Mouse (Mus musculus): ENCODE data around the gene Mpg. TPM values are rescaled to one million over a fixed set of nuclear protein-coding genes. Genes with fewer than 3 reads are reported as not detected.

Gene Mpg
- polyA plus RNA-seq, 1 experiment from 2014 or later, result 26.3 TPM

DNA sequence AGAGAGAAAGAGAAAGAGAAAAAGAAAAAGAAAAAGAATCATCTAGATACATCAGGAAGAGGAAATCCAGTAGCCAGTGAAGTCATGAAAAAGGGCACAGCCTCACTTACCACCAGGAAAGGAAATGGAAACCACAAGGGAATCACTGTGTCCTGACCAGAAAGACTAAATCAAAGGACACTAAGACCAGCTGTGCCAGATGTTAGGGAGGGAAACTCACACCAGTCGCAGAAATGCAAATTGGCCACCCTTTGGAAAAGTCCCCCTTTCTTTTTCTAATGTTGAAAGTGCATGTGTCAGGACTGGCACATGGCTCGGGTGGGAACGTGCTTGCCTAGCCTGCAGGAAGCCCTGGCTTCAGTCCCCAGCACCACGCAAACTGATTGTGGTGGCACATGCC lies 44.9 kb downstream of the Mpg start:
- peaks cover 39% of the 10 kb centered on the region for H3K27me3 ChIP-seq
- in situ Hi-C loops (cut with MboI; ENCODE audit: low pct_unique_long_range_greater_than_20kb), result no loop called here
- no peak for TF ChIP-seq CTCF (IDR thresholded peaks at IDR 0.05)
- DNase-seq (ENCODE audit: low read depth, low spot score), result no peak
- ATAC-seq, result no peak
- ChIA-PET CTCF (interaction anchor here (2.3 kb wide), 1 partner anchor 9 kb away, joined by 6 read pairs; no protein-coding TSS in a partner anchor), POLR2A (no interaction called here)

DNA sequence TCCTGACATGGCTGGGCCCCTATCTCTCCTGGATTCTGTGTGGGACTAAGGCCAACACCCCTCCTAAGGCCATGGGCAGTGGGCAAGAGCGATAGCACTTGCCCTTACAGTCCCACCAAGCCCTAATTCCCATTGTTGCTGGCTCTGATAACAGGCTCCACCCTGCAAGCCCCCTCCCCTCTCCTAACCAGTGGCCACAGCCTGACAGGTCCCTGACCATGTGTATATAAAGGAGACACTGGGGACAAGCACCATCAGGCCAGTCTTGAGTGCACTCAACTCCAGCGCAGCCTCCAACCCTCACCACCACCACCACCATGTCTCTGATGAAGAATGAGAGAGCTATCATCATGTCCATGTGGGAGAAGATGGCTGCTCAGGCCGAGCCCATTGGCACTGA lies 50.0 kb downstream of the Mpg start, which contains the start of gene Hba-x:
Gene Hba-x, plus strand, starts transcription at position 54 of the 400 bp plus-strand sequence.
- CTCF ChIA-PET, result no interaction called here
- POLR2A ChIA-PET, result interaction anchor here (0.8 kb wide), 1 partner anchor 55 kb away, joined by 4 read pairs; no protein-coding TSS in a partner anchor
- in situ Hi-C loops (cut with MboI; ENCODE audit: low pct_unique_long_range_greater_than_20kb), result no loop called here
- ATAC-seq, result no peak
- DNase-seq (ENCODE audit: low read depth, low spot score), result no peak
- no peak for TF ChIP-seq CTCF (IDR thresholded peaks at IDR 0.05)
- H3K27me3 ChIP-seq, result peaks cover 73% of the 10 kb centered on the region

DNA sequence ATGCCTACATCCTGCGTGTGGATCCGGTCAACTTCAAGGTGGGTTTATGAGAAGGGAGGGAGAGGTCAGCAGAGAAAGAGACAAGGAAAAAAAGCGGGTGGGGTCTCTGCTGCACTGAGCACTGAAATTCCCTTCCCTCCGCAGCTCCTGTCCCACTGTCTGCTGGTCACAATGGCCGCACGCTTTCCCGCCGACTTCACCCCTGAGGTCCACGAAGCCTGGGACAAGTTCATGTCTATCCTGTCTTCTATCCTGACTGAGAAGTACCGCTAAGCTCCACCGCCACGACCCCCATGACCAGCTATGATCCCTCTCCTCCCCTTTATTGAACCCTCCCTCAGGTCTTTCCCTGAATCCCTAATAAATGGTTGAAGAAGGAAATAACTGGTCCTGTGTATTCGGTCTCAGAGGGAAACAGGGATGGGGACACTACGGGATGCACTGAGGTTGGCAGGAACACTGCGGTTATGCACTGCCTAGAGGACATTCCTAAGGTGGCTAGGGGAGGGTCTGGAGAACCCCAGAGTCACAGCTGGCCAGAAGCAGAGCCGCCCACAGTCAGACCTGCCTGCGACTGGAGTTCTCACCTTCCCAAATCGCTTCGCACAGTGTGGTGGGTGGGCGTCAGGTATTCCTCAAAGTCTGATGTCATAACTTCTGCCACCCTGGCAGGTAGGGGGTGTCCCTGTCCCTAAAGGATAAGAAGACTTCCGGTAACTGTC lies 51.6 kb downstream of the Mpg start:
- POLR2A ChIA-PET, result interaction anchor here (0.6 kb wide), 1 partner anchor 1469 kb away, joined by 4 read pairs; no protein-coding TSS in a partner anchor
- CTCF ChIA-PET, result interaction anchor here (1.9 kb wide), 1 partner anchor 95 kb away, joined by 8 read pairs; no protein-coding TSS in a partner anchor
- in situ Hi-C loops (cut with MboI; ENCODE audit: low pct_unique_long_range_greater_than_20kb), result no loop called here
- peaks cover 63% of the 10 kb centered on the region for H3K27me3 ChIP-seq
- no peak for TF ChIP-seq CTCF (IDR thresholded peaks at IDR 0.05)
- ATAC-seq (no peak), DNase-seq (ENCODE audit: low read depth, low spot score) (no peak)

DNA sequence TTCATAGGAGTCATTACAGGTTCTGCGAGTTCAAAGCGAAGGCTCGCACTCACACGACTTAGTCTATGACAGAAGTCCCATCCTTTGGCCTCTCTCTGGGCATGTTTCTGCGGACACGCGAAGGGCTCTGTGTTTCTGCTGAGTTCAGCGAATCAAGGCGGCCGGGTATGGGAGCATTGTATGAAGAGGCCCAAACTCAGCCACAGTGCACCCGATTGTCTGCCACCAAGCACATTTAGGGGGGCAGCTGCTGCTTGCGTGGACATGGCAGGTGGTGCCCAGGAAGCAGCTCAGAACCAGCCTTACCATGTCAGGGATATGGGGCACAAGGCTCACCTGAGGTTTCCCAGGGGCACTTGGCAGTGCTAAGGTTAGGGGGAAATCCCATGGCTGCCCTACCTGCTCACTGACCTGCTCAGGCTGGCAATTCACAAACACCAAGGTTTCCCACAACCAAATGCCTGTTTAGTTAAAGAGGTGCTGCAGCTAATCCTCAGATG lies 52.2 kb downstream of the Mpg start:
- in situ Hi-C loops (cut with MboI; ENCODE audit: low pct_unique_long_range_greater_than_20kb), result no loop called here
- peaks cover 59% of the 10 kb centered on the region for H3K27me3 ChIP-seq
- DNase-seq (ENCODE audit: low read depth, low spot score), result no peak
- ChIA-PET CTCF (interaction anchor here (1.9 kb wide), 1 partner anchor 96 kb away, joined by 8 read pairs; no protein-coding TSS in a partner anchor), POLR2A (no interaction called here)
- no peak for TF ChIP-seq CTCF (IDR thresholded peaks at IDR 0.05)
- no peak for ATAC-seq

DNA sequence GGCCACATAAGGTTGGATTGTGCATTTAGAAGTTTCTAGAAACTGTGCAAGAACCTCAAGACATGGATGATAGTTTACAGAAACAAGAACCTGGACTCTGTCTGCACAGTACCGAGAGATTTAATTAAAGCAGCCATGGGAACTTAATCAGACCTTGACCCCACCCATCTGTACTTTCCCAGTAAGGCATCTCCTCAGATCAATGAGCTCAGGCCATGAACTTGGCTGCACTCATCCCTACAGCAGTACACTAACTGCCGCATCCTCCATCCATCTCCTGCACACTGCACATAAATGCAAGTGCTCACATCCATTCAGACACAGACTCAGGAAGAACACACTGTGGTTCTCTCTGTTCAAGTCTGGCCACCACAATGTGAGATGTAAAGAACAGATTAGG lies 54.3 kb downstream of the Mpg start:
- DNase-seq (ENCODE audit: low read depth, low spot score), result no peak
- ChIA-PET CTCF (interaction anchor here (1.6 kb wide), 1 partner anchor 11 kb away, joined by 6 read pairs; no protein-coding TSS in a partner anchor), POLR2A (no interaction called here)
- in situ Hi-C loops (cut with MboI; ENCODE audit: low pct_unique_long_range_greater_than_20kb), result no loop called here
- peaks cover 56% of the 10 kb centered on the region for H3K27me3 ChIP-seq
- no peak for TF ChIP-seq CTCF (IDR thresholded peaks at IDR 0.05)
- ATAC-seq, result no peak

DNA sequence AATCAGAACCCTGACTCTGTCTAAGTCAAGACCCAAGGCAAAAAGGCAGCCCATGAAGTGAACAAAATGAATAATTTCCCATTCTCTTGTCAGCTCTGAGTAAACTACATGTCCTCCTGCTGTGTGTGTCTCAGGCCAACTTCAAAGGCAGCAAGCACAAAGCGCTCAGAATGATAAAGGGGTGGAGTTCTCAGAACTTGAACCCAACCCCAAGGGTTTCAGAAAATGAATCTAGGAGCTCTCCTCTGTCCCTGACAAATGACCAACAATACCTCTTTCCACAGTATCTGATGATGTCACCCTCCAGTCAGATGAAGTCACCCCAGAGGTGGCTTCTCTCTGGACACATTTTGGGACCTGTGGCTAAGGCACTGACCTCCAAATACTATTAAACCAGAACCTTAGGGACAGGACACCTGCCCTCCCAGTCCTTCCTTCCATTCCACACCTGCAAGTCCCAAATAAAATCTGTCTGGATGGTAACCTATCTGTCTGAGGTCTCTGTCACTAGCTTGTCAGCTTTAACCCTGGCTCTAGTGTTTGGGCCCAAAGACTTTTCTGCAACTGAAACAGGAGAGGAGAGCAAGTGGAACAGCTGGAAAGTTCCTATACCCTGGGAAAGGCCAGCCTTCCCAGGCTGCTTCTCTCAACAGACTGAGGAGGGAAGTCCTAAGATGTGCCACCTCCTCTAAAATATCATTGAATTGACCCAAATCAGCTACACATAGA lies 55.3 kb downstream of the Mpg start:
- no peak for ATAC-seq
- in situ Hi-C loops (cut with MboI; ENCODE audit: low pct_unique_long_range_greater_than_20kb), result no loop called here
- H3K27me3 ChIP-seq, result peaks cover 47% of the 10 kb centered on the region
- DNase-seq (ENCODE audit: low read depth, low spot score), result no peak
- ChIA-PET CTCF (no interaction called here), POLR2A (no interaction called here)
- TF ChIP-seq CTCF (IDR thresholded peaks at IDR 0.05), result no peak

Other genes with a start within 250 kb of the Mpg start
- gene Nsg2, start 226.0 kb upstream of the Mpg start, polyA plus RNA-seq (2021), result not detected
- gene Il9r, start 26.2 kb upstream of the Mpg start, polyA plus RNA-seq (2021), result not detected
- gene Snrnp25, start 21.1 kb upstream of the Mpg start, polyA plus RNA-seq (2021), result 32.0 TPM
- 50.8 TPM for gene Rhbdf1, start 4.2 kb upstream of the Mpg start, polyA plus RNA-seq (2021)
- 46.7 TPM for gene Nprl3, start 41.2 kb downstream of the Mpg start, polyA plus RNA-seq (2021)
- not detected for gene Hba-x, start 49.9 kb downstream of the Mpg start, polyA plus RNA-seq (2021)
- not detected for gene Hba-a1, start 57.0 kb downstream of the Mpg start, polyA plus RNA-seq (2021)
- not detected for gene Hbq1b, start 60.5 kb downstream of the Mpg start, polyA plus RNA-seq (2021)
- gene Hba-a2, start 70.0 kb downstream of the Mpg start, polyA plus RNA-seq (2021), result not detected
- gene Hbq1a, start 73.6 kb downstream of the Mpg start, polyA plus RNA-seq (2021), result not detected
- gene Sh3pxd2b, start 121.3 kb downstream of the Mpg start, polyA plus RNA-seq (2021), result 38.4 TPM
- 22.4 TPM for gene Ubtd2, start 228.9 kb downstream of the Mpg start, polyA plus RNA-seq (2021)

Measured in Patski (cell line).